ENCODE assay signal across 43 mouse cellular contexts in genomic region chr2:164377478-164378426, GRCm38 (mm10). TPM values are rescaled to one million over a fixed set of nuclear protein-coding genes. Genes with fewer than 3 reads are reported as not detected.
DNase-seq lines count a peak whose midpoint lies in the region; ATAC-seq and TF ChIP-seq lines count a peak whose summit lies in the region.
"Had no signal": no experiment of that assay in that cellular context is flagged by ENCODE, and none has a peak within 500 bp of the region (broad histone marks: within the 10 kb centered on the region; RNA-seq: fewer than 3 reads in every experiment).

No protein-coding gene starts in this region.

- H3K4me2 ChIP-seq in liver, postnatal 0 days (ENCODE audit: low read depth, low read length) = no peak overlapping the region
- no peak overlapping the region for H3K4me2 ChIP-seq in hindbrain, embryonic 13.5 days
- H3K4me2 ChIP-seq: embryonic facial prominence, embryonic 13.5 days; forebrain, embryonic 12.5 days; heart, embryonic 12.5 days; kidney, embryonic 15.5 days; liver, embryonic 15.5 days; lung, embryonic 15.5 days; midbrain, embryonic 15.5 days; neural tube, embryonic 13.5 days; stomach, embryonic 15.5 days had no signal

- H3K4me3 ChIP-seq in liver, postnatal 0 days (ENCODE audit: low read depth, low read length) = no peak overlapping the region
- no peak overlapping the region for H3K4me3 ChIP-seq in C2C12 (ENCODE audit: insufficient read depth, poor library complexity, severe bottlenecking)
- no peak overlapping the region for H3K4me3 ChIP-seq in hindbrain, embryonic 13.5 days
- H3K4me3 ChIP-seq: embryonic facial prominence, embryonic 13.5 days; erythroblast, embryonic 14.5 days; forebrain, embryonic 12.5 days; heart, adult 2 months; heart, embryonic 12.5 days; hindbrain, embryonic 10.5 days; kidney, embryonic 15.5 days; liver, embryonic 15.5 days; lung, embryonic 15.5 days; midbrain, embryonic 15.5 days; neural tube, embryonic 13.5 days; stomach, embryonic 15.5 days had no signal

- H3K4me1 ChIP-seq in liver, postnatal 0 days (ENCODE audit: insufficient read depth) = peaks cover 9% of the 10 kb centered on the region
- no peaks in the 10 kb centered on the region for H3K4me1 ChIP-seq in hindbrain, embryonic 13.5 days (replicated peaks)
- H3K4me1 ChIP-seq: embryonic facial prominence, embryonic 13.5 days; forebrain, embryonic 12.5 days; heart, embryonic 12.5 days; hindbrain, embryonic 10.5 days; kidney, embryonic 15.5 days; liver, embryonic 15.5 days; lung, embryonic 15.5 days; midbrain, embryonic 15.5 days; neural tube, embryonic 13.5 days; stomach, embryonic 15.5 days had no signal

- H3K27ac ChIP-seq in liver, postnatal 0 days (ENCODE audit: low read depth) = peak overlapping the region; percentile 41; the same call in 1 of the 2 replicates
- no peak overlapping the region for H3K27ac ChIP-seq in hindbrain, embryonic 13.5 days
- H3K27ac ChIP-seq: embryonic facial prominence, embryonic 13.5 days; forebrain, embryonic 12.5 days; heart, adult 2 months; hindbrain, embryonic 10.5 days; kidney, embryonic 15.5 days; liver, embryonic 15.5 days; lung, embryonic 15.5 days; midbrain, embryonic 15.5 days; neural tube, embryonic 13.5 days; stomach, embryonic 15.5 days had no signal

- H3K9me3 ChIP-seq in liver, postnatal 0 days (ENCODE audit: low read length) = 0 out of 2 replicates have a peak, but pooled peaks cover 3% of the 10 kb centered on the region
- H3K9me3 ChIP-seq in hindbrain, embryonic 13.5 days = no peaks in the 10 kb centered on the region
- H3K9me3 ChIP-seq: embryonic facial prominence, embryonic 13.5 days; forebrain, embryonic 12.5 days; heart, embryonic 12.5 days; hindbrain, embryonic 10.5 days; kidney, embryonic 15.5 days; liver, embryonic 15.5 days; lung, embryonic 15.5 days; midbrain, embryonic 15.5 days; neural tube, embryonic 13.5 days; stomach, embryonic 15.5 days had no signal

- H3K9ac ChIP-seq in liver, postnatal 0 days (replicated peaks) = no peak overlapping the region
- no peak overlapping the region for H3K9ac ChIP-seq in hindbrain, embryonic 13.5 days
- H3K9ac ChIP-seq: embryonic facial prominence, embryonic 13.5 days; forebrain, embryonic 12.5 days; forebrain, postnatal 0 days; heart, embryonic 12.5 days; kidney, embryonic 15.5 days; liver, embryonic 15.5 days; lung, embryonic 15.5 days; midbrain, embryonic 15.5 days; neural tube, embryonic 13.5 days; stomach, embryonic 15.5 days had no signal

- no peaks in the 10 kb centered on the region for H3K36me3 ChIP-seq in liver, postnatal 0 days (replicated peaks; ENCODE audit: insufficient read depth, low read length)
- H3K36me3 ChIP-seq in C2C12 (ENCODE audit: control insufficient read depth, insufficient read depth) = no peaks in the 10 kb centered on the region
- no peaks in the 10 kb centered on the region for H3K36me3 ChIP-seq in hindbrain, embryonic 13.5 days
- H3K36me3 ChIP-seq: embryonic facial prominence, embryonic 13.5 days; forebrain, embryonic 12.5 days; heart, embryonic 12.5 days; hindbrain, embryonic 10.5 days; kidney, embryonic 15.5 days; liver, embryonic 15.5 days; lung, embryonic 15.5 days; midbrain, embryonic 15.5 days; neural tube, embryonic 13.5 days; stomach, embryonic 15.5 days had no signal

- TF ChIP-seq CTCF in liver, postnatal 0 days (IDR thresholded peaks at IDR 0.05; ENCODE audit: low read depth) = no peak
- no peak for TF ChIP-seq CTCF in C2C12 (IDR thresholded peaks at IDR 0.05; ENCODE audit: control insufficient read depth, insufficient read depth, insufficient read length)

- H3K79me2 ChIP-seq in C2C12 (ENCODE audit: control insufficient read depth, insufficient read depth) = no peaks in the 10 kb centered on the region

- no peak for ATAC-seq in liver, postnatal 0 days
- 0 out of 2 replicates have a peak, but pooled peaks have one; percentile 20 for ATAC-seq in granulocyte monocyte progenitor cell, adult 5-6 weeks (replicated peaks; ENCODE audit: poor library complexity, severe bottlenecking)
- ATAC-seq in monocyte, adult 5-6 weeks (replicated peaks; ENCODE audit: insufficient number of reproducible peaks, low FRiP score, low TSS enrichment, poor library complexity, severe bottlenecking) = peak; percentile 59
- no peak for ATAC-seq in hindbrain, embryonic 13.5 days (ENCODE audit: low FRiP score)
- ATAC-seq: forebrain, postnatal 0 days; hindbrain, embryonic 16.5 days; midbrain, embryonic 15.5 days had no signal

- H3ac ChIP-seq in C2C12 (ENCODE audit: control insufficient read depth, insufficient read length, low read depth) = no peak overlapping the region

- H3K27me3 ChIP-seq in liver, postnatal 0 days (ENCODE audit: insufficient read depth, low read length) = no peaks in the 10 kb centered on the region
- H3K27me3 ChIP-seq in C2C12 (ENCODE audit: control insufficient read depth, insufficient read depth, insufficient read length) = no peaks in the 10 kb centered on the region
- no peaks in the 10 kb centered on the region for H3K27me3 ChIP-seq in hindbrain, embryonic 13.5 days
- H3K27me3 ChIP-seq: embryonic facial prominence, embryonic 13.5 days; forebrain, embryonic 12.5 days; heart, embryonic 12.5 days; kidney, embryonic 15.5 days; liver, embryonic 15.5 days; lung, embryonic 15.5 days; neural tube, embryonic 13.5 days; stomach, embryonic 15.5 days had no signal

- WGBS in liver, postnatal 0 days (ENCODE audit: insufficient replicate concordance) = 75% methylated on average over 15 of the region's 15 CpGs
- WGBS in hindbrain, embryonic 13.5 days = 91% methylated on average over 15 of the region's 15 CpGs

- DNase-seq in liver, postnatal 0 days = no peak
- no peak for DNase-seq in liver
- no peak for DNase-seq in left cerebral cortex, postnatal 10 days (ENCODE audit: extremely low spot score in 1 of 2, low spot score in 2 of 2)
- DNase-seq in right cerebral cortex, adult 2 months (ENCODE audit: low spot score in 2 of 2) = no peak
- DNase-seq: adrenal gland, postnatal 14 days; B cell, adult 2 months; cerebellum, adult 18-20 months; cerebellum, postnatal 10 days; forebrain, postnatal 0 days; gastrocnemius, postnatal 25 days; heart, adult 2 months; kidney, adult 18-20 months; kidney, postnatal 36 days; layer of hippocampus, postnatal 36 days; right cerebral cortex, postnatal 14 days; thymus, adult 18-20 months; thymus, postnatal 4 days had no signal

- intact Hi-C loops in left cerebral cortex, postnatal 10 days (cut with DNase I) = no loop called here

- H3K79me3 ChIP-seq in C2C12 (ENCODE audit: low read depth) = no peaks in the 10 kb centered on the region

- TF ChIP-seq EP300 in liver, postnatal 0 days (IDR thresholded peaks at IDR 0.05; ENCODE audit: low read depth) = no peak

TF ChIP-seq in C2C12, 6 proteins besides CTCF, POLR2A, EP300 and RAD21:
- TF ChIP-seq MYOD1 (IDR thresholded peaks at IDR 0.05; ENCODE audit: control insufficient read depth, insufficient read length, low read depth) (no peak), FOSL1 (IDR thresholded peaks at IDR 0.05; ENCODE audit: insufficient read depth, low read length, poor library complexity, severe bottlenecking) (peak; percentile 60), CEBPB (IDR thresholded peaks at IDR 0.05; ENCODE audit: low read depth) (peak; percentile 26)

RNA-seq across cellular contexts. Expression of gene Slpi, which starts 11.1 kb away (rescaled TPM):
- 59.4 and 63.6 TPM in 2 replicates for polyA plus RNA-seq in liver, postnatal 0 days (2015; fragmentation: Nextera tagmentation; extraction: Ambion mirVana)
- 11.4 TPM for polyA plus RNA-seq in C2C12 (2012; fragmentation: generic; extraction: Trizol)
- 228 and 251 TPM in 2 replicates for total RNA-seq in granulocyte monocyte progenitor cell, adult 5-6 weeks (2014; fragmentation: Nextera tagmentation)
- 46.7 and 49.3 TPM in 2 replicates for total RNA-seq in granulocyte monocyte progenitor cell, adult 5-6 weeks (2017)
- total RNA-seq in monocyte, adult 5-6 weeks (2017) = 7.4 to 25.2 TPM (median 20.6 TPM) in 3 replicates
- total RNA-seq in left cerebral cortex, postnatal 10 days (2021) = under 1 TPM; 0.62 to 0.93 TPM
- 0.49 and 0.92 TPM in 2 replicates for polyA plus RNA-seq in hindbrain, embryonic 13.5 days (2015; fragmentation: Nextera tagmentation; extraction: Ambion mirVana)
- total RNA-seq: ES-E14; forebrain, postnatal 0 days; gastrocnemius, postnatal 25 days had no signal
- polyA plus RNA-seq: erythroblast, embryonic 14.5 days; hindbrain, embryonic 10.5 days; midbrain, embryonic 15.5 days had no signal

RNA-seq across cellular contexts. Expression of gene Rbpjl, which starts 25.2 kb away (rescaled TPM):
- polyA plus RNA-seq in liver, postnatal 0 days (2015; fragmentation: Nextera tagmentation; extraction: Ambion mirVana) = not detected in 2 replicates
- 0.01 TPM for polyA plus RNA-seq in C2C12 (2012; fragmentation: generic; extraction: Trizol)
- not detected in 2 replicates for total RNA-seq in granulocyte monocyte progenitor cell, adult 5-6 weeks (2014; fragmentation: Nextera tagmentation)
- not detected in 2 replicates for total RNA-seq in granulocyte monocyte progenitor cell, adult 5-6 weeks (2017)
- total RNA-seq in monocyte, adult 5-6 weeks (2017) = not detected in 3 replicates
- total RNA-seq in left cerebral cortex, postnatal 10 days (2021) = under 1 TPM; 0.41 to 0.79 TPM
- polyA plus RNA-seq in hindbrain, embryonic 13.5 days (2015; fragmentation: Nextera tagmentation; extraction: Ambion mirVana) = 0.05 and 0.09 TPM in 2 replicates
- total RNA-seq: adrenal gland, postnatal 14 days; common myeloid progenitor, adult 5-6 weeks; forebrain, postnatal 0 days; gastrocnemius, postnatal 25 days; heart, adult 2 months had no signal
- polyA plus RNA-seq: erythroblast, embryonic 14.5 days; hindbrain, embryonic 10.5 days; liver, adult 2 months; midbrain, embryonic 15.5 days had no signal

RNA-seq across cellular contexts. Expression of gene Matn4, which starts 27.2 kb away (rescaled TPM):
- 0.18 and 0.25 TPM in 2 replicates for polyA plus RNA-seq in liver, postnatal 0 days (2015; fragmentation: Nextera tagmentation; extraction: Ambion mirVana)
- 0.01 TPM for polyA plus RNA-seq in C2C12 (2012; fragmentation: generic; extraction: Trizol)
- total RNA-seq in granulocyte monocyte progenitor cell, adult 5-6 weeks (2014; fragmentation: Nextera tagmentation) = not detected in 2 replicates
- total RNA-seq in granulocyte monocyte progenitor cell, adult 5-6 weeks (2017) = not detected in 2 replicates
- not detected in 3 replicates for total RNA-seq in monocyte, adult 5-6 weeks (2017)
- 10 to 100 TPM; 13.0 to 14.9 TPM for total RNA-seq in left cerebral cortex, postnatal 10 days (2021)
- 2.3 and 9.3 TPM in 2 replicates for polyA plus RNA-seq in hindbrain, embryonic 13.5 days (2015; fragmentation: Nextera tagmentation; extraction: Ambion mirVana)
- total RNA-seq: CH12.LX; common myeloid progenitor, adult 5-6 weeks had no signal
- polyA plus RNA-seq: erythroblast, embryonic 14.5 days had no signal

RNA-seq across cellular contexts. Expression of gene Svs5, which starts 45.2 kb away (rescaled TPM):
- polyA plus RNA-seq in liver, postnatal 0 days (2015; fragmentation: Nextera tagmentation; extraction: Ambion mirVana) = not detected in 2 replicates
- polyA plus RNA-seq in C2C12 (2012; fragmentation: generic; extraction: Trizol) = not detected
- total RNA-seq in granulocyte monocyte progenitor cell, adult 5-6 weeks (2014; fragmentation: Nextera tagmentation) = not detected in 2 replicates
- not detected in 2 replicates for total RNA-seq in granulocyte monocyte progenitor cell, adult 5-6 weeks (2017)
- not detected in 3 replicates for total RNA-seq in monocyte, adult 5-6 weeks (2017)
- total RNA-seq in left cerebral cortex, postnatal 10 days (2021) = not detected
- polyA plus RNA-seq in hindbrain, embryonic 13.5 days (2015; fragmentation: Nextera tagmentation; extraction: Ambion mirVana) = not detected in 2 replicates
- total RNA-seq: CH12.LX; common myeloid progenitor, adult 5-6 weeks; ES-E14; forebrain, postnatal 0 days; gastrocnemius, postnatal 25 days; heart, adult 2 months; layer of hippocampus, adult 8-10 months; layer of hippocampus, postnatal 36 days; liver, adult 2 months had no signal
- polyA plus RNA-seq: brain, embryonic 14.5 days; embryonic facial prominence, embryonic 13.5 days; erythroblast, embryonic 14.5 days; forebrain, embryonic 12.5 days; forebrain, postnatal 0 days; heart, adult 2 months; heart, embryonic 12.5 days; heart, postnatal 0 days; hindbrain, embryonic 10.5 days; hindbrain, embryonic 16.5 days; intestine, embryonic 14.5 days; kidney, embryonic 15.5 days; limb, embryonic 11.5 days; liver, adult 2 months; liver, embryonic 15.5 days; lung, embryonic 15.5 days; midbrain, embryonic 15.5 days; neural tube, embryonic 13.5 days; small intestine, adult 2 months; stomach, embryonic 15.5 days had no signal

Comparison
In these comparisons a context has a peak if more than half of its experiments do, and no peak if none do; other contexts are left out.
1. ATAC-seq: peak in granulocyte monocyte progenitor cell, adult 5-6 weeks (single experiment) and monocyte, adult 5-6 weeks (single experiment); none in liver, postnatal 0 days (single experiment) and hindbrain, embryonic 13.5 days (single experiment).
2. RNA of gene Matn4, which starts 27.2 kb away (total RNA-seq): 13.0 to 14.9 TPM in left cerebral cortex, postnatal 10 days; not detected in granulocyte monocyte progenitor cell, adult 5-6 weeks and not detected in monocyte, adult 5-6 weeks; every median in the first group is over 10 times any median in the second.